Mouse (Mus musculus) 416B (cell line): ENCODE results near the gene P4htm.

ENCODE experiments used
- DNase-seq: peaks from one replicate; pipeline ENCODE4 v3.0.0; 2011; ENCODE audit warnings: low read depth

The P4htm gene

DNA sequence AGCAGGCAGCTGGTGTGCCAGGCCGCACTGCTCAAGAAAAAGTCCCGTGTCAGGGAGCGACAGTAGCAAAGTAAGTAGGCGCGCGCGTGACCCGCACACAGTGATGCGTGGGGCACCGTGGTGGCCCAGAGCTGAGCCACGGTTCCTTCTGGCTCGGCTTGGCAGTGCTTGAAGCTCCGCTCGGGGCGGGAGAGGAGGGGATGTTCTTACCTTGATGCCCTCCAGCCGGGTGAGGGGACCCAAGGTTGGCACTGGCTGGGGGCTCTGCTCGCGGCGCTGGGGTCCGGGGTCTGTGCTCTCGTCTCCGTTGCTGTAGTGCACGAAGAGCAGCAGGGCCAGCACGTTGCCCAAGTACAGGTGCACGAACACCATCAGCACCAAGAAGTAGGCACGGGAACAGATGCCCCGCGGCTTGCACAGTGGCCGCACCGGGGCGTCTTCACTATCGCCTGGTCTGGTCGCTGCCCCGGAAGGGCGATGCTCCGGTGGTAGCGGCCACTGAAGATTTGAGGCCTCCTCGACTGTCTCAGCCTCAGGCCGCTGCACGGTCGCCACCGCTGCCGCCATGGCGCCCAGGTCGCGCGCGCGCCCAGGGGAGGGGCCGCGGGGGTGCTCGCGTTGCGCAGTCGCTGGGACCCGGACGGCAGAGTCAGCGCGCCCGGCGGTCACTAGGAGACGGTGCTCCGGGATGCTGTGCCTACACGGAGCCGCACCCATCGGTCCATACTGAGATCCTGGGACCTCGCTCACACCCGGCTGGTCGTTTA lies at the start of gene P4htm:
Gene P4htm (minus strand): TSS at position 670 of the 767 bp plus-strand sequence.
- DNase-seq = no peak

DNA sequence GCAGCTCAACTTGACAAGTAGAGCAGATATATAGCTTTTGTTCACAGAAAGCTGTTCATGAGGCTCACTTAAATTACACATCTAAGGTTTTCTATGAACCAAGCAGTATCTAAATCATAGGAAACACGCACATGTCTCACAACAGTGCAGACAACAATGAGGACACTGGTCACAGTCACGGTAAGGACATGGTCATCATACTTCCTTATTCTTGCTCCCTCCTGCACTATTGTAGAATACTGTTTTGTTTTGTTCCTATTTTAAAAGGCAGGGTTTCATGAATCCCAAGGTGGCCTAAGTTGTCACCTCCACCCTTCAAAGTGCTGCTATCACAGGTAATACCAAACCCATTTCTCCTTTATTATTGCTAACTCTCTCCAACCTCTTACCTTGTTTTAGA lies 42.4 kb upstream of the P4htm start:
- no peak for DNase-seq

DNA sequence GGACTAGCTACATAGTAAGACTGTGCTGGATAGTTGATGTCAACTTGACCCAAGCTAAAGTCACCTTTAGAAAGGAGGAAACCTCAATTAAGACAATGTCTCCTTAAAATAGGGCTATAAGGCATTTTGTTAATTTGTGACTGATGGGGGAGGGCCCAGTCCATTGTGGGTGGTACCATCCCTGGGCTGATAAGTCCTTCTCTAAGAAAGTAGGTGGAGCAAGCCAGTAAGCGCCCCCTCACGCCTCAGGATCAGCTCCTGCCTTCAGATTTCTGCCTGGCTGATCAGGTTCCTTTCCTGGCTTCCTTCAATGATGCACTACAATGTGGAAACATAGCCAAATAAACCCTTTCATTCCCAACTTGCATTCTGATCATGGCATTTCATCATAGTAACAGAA lies 37.9 kb upstream of the P4htm start:
- no peak for DNase-seq

DNA sequence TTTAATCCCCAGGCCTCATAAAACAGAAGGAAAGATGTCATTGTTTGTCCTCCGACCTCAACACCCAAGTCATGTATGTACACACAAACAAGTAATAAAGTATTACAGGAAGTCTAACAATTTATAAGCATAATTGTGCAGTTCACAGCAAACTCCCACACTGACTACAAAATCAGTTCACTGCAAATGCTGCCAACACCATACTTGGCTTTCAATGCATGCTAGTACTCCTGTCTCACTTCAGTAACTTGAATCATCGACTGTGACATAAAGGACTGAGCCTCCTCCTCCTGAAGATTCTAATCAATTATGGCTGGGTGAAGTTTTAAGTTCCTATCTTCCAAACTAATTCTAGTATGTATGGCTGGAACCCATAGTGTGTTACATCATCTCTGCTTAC lies 36.4 kb upstream of the P4htm start:
- DNase-seq = no peak

DNA sequence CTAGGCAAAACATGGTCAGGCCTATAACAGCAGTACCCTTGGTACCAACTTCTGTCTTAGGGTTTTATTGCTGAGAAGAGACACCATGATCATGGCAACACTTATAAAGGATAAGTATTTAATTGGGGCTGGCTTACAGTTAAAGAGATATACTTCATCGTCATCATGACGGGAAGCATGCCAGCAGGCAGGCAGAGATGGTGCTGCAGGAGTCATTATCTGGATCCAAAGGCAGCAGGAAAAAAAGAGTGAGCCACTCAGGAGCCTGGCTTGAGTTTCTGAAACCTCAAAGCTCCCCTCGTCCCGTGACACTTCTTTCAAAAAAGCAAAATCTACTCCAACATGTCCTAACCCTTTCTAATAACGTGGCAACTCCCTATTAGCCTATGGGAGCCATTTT lies 34.9 kb upstream of the P4htm start:
- no peak for DNase-seq

DNA sequence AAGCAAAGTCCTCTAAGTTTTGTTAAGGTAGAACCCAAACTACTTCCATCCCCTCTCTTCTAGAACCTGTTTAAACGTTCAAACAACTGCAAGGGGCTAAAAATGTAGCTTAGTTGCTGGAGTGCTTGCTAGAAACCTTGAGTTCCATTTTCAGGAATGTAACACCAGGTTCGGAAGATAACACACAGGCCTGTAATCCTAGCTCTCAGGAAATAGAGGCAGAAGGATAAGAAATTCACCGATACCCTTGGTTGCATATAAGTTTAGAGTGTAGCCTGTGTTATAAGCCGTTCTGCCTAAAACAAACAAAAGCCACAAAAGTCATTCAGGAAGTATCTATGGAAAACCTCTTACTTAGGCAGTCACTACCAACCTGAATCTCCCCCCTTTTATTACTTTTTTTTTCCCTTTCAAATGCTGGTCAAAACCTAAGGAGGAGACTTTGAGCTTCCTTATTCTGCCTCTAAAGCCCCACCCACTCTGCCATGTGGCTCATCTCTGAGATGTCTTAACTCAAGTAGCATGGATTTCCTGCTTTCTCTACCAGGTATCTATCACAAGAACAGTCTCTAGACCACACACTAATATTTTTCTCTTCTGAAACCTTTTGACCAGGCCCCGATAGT lies 34.3 kb upstream of the P4htm start:
- DNase-seq = peak; percentile 55

DNA sequence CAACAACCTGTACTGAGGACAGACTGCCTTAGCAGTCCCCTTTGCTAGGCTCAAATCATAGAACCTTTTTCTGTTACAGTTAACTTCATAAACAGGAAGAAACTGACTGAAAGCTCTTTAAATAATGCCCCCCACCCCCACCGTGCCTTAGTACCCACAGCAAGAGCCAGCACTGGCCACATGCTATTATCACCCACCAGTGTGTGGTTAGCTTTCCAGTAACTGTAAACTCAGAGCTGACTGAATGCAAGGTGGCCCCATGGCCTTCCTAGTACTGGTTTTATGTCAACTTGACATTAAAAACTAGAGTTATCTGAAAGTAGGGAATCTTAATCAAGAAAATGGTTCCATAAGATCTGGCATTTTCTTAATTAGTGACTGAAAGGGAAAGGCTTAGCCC lies 33.2 kb upstream of the P4htm start:
- DNase-seq = peak; percentile 59

DNA sequence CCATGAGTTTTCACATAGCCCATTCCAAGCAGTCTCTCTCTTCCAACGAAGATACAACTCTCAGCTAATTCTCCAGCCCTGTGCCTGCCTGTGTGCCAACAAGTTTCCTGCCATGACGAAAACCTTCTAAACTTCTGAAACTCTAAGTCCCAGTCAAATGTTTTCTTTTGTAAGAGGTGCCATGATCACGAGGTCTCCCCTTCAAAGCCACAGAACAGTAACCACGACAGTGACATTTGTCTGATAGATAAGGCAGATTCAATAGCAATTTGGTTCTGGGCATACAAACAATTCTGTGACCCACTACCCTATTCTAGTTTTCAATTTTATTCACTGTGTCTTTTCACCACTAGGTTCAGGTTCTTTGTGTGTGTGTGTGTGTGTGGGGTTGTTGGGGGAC lies 30.7 kb upstream of the P4htm start:
- peak; percentile 59 for DNase-seq

DNA sequence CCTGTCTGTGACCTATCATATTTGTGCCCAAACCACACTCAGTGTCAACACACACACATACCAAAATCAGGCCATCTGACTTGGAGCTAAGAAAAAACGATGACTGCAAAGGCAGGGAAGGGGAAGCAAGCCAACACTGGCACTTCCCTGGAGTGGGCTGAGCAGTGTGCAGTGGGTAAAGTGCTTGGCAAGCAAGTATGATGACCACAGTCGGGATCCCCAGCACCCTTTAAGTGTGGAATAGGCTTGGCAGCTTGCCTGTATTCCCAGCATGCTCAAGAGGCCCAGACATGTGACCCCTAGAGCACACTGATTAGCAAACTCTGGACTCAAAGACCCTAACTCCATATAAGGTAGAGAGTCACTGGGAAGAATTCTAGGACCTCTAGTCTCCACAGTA lies 29.0 kb upstream of the P4htm start:
- DNase-seq = no peak

DNA sequence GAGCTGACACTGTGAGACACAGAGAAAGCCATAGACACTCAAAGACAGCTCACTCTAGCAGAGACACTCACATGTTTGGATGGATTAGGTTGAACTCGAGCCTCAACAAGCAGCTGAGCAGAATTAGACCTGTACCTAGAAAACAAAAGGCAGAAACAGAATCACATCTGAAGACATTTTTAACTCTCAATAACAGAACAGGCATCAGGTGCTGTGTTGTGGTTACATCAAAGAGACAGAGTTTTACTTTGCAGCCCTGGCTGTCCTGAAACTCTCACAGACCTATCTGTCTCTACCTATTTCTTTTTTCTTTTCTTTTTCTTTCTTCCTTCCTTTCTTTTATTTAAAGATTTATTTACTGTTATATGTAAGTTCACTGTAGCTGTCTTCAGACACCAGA lies 19.8 kb upstream of the P4htm start:
- DNase-seq = no peak

DNA sequence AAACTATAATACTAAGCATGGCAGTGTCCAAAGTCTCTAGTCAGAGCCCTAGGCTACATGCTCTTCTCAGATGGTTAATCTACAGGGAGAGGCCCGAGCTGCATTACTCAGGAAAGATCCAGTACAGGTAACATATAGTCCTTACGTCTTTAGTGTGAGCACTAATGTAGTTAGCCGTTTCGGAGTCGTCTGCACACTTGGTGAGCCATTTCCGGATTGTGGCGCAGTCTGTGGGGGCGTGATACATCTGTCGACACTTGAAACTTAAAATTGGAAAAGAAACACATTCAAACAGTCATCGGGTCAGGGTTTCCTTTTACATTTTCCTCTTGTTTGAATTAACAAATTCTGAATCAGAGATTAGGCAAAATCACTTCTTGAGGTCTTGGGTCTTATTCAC lies 14.0 kb upstream of the P4htm start:
- DNase-seq = no peak

DNA sequence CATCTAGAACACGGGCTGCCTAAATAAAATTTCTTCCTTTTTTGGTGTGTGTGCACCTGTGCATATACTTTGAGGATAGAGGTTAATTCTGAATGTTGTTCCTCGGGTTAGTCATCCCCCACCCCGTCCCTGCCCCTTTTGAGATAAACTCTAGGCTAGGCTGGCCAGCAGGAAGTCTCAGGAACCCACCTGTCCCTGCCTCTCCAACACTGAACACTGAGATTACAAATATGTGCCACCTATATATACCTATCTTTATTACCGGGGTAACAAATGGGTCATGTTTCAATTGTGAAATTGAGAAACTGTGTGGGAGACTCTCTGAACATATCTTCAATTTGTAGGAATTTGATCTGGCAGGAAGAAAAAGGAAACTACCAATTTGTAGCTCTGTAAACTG lies 11.4 kb upstream of the P4htm start:
- DNase-seq = no peak

DNA sequence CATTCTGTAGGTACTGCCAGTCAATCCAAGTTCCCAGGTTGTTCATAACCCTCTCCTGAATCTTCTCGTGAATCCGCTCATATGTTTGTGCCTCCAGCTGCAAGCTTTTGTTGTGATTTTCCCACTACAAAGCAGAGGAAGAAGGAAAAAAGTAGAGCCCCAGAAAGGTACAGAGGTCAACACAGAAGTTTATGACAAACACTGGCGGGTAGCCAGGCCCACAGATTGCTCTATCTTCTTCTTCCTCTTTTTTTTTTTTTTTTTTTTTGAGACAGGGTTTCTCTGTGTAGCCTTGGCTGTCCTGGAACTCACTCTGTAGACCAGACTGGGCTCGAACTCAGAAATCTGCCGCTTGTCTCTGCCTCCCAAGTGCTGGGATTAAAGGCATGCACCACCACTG lies 10.5 kb upstream of the P4htm start:
- peak; percentile 56 for DNase-seq

DNA sequence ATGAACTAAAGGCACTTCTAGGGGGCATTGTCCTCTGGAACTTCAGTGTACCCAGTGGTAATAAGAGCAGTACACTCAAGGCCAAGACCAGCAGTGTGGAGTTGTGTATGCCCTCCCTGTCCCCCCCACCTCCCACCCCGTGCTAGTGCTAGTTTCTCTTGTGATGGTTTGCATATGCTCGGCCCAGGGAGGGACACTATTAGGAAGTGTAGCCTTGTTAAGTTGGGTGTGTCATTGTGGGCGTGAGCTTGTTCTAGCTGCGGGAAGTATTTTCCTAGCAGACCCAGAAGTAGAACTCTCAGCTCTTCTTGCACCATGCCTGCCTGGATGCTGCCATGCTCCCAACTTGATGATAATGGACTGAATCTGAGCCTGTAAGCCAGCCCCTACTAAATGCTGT lies 4.5 kb upstream of the P4htm start:
- DNase-seq = no peak

DNA sequence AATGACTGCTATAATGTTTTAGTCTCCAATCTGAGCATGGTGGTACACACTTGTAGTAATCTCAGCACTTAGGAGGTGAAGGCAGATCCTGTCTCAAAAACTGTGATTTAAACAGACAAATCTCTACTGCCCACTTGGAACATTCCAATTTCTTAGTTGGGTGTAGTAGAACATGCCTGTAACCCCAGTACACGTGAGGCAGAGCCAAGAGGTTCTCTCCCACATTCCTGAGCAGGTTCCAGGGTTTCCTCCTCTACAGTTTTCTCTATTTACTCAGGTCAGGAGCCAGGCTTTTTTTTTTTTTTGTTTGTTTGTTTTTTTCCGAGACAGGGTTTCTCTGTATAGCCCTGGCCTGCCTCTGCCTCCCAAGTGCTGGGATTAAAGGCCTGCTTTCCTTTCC lies 2.5 kb upstream of the P4htm start:
- DNase-seq = no peak

DNA sequence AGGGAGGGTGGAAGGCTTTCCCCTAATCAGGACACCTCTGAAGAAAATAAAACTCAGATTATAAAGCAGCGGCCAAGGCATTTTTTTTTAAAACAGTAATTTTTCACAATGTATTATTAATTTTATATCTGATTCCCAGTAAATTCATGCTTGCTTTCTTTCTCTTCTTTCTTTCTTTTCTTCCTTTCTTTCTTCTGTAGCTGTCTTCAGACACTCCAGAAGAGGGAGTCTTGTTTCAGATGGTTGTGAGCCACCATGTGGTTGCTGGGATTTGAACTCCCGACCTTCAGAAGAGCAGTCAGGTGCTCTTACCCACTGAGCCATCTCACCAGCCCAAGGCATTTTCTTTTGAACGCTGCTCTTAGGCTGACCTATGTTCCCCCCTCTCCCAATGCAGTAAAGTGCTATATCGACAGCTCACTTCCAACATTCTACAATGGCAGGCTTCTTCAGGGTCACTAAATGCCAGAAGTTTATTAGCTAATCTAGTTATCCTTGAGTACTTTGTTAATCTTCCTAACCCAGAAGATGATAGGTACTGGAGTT lies 1.6 kb upstream of the P4htm start:
- no peak for DNase-seq

DNA sequence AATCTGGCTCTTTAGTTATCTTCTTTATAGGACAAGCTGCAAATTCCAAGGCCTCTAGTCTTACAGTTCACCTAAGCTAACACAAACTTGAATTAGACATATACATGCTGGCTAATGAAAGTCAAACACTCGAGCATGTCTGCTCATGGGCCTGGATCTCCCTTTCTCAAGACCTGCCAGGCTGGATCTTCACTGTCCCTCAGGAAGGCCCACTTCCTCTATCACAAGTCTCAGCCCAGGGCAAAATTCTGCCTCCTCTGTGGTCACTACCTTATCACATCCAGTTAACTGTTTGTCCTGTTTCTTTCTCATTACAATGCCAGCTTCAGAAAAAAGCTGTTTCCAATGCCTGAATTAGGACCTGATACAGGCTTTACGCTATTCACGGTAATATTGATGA lies 3.1 kb downstream of the P4htm start:
- DNase-seq = no peak

DNA sequence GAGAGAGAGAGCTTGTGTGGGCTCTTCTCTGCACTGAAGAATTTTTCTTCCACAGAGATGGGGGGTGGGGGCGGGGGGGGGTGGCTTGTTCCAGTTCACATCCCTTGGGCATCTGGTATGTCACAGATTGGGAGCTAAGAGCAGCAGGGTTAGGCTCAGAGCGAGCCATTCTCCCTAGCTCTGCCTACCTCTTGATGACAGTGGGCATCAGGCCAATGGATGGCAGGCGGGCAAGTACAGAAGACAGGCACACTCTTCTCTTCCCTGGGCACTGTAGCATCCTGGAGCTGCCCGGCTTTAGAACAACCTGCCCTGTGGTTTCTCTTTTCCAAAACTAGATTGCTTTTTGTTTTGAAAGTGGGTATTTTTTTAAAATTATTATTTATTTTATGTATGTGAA lies 6.0 kb downstream of the P4htm start:
- no peak for DNase-seq

DNA sequence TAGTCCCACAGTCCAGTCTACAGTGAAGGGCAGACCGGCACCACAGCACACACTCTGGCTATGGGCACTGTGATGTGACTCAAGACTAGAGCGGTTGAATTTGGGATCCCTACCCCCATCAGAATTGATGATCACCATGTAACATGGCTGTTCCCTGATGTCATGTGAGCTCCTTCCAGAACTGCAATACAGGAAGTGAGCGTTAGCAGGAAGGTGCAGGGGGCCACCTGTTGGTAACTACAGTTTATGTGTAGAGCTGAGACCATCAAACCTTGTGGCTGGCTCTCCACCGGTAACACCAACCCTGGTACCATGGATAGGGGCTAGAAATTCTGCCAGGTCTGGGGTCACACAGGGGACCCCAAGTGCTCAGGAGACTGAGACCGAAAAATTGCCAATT lies 8.2 kb downstream of the P4htm start:
- DNase-seq = peak; percentile 59

DNA sequence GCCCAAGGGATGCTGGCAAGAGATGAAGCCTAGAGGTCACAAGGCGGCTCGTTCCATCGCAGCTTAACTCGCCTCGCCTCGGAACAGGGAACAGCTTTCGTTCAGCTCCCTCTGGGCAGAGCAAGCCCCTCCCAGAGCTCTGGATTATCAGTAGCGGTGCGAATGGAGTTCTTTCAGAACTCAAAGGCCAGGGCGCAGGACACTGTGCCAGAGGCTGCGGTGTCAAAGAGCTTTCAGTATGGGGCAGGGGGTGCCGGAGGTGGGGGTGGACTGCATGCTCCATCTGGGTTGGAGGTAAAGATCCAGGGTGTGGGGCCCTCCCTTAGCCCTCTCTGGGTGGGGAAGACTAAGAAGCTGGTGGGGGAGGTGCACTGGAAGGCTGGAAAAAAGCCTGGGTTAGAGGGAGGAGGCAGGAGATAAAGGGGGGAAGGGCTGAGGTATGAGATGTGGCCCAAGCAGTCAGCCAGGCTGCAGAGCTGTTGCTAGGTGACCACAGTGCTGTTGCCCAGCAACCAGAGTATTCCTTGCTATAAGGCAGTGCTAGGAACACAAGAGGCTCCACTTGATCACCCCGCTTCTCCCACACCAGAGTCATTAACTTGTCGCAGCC lies 9.8 kb downstream of the P4htm start:
- no peak for DNase-seq

DNA sequence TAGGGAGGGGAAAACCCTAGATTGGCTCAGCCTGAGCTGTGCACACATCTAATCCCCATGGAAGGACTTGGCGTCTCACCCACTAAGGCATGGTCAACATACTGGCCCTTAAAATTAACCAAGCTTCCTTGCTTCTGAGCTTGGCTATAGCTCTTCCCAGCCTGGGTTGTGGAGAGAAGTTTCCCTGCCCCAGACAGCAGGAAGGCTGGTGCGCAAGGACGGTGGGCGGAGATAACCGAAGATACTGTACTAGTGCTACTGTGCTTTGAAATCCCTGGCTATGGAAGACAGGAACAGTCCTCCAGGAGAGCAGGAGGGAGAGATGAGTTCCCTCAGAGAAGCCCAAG lies 18.1 kb downstream of the P4htm start:
- DNase-seq = no peak

DNA sequence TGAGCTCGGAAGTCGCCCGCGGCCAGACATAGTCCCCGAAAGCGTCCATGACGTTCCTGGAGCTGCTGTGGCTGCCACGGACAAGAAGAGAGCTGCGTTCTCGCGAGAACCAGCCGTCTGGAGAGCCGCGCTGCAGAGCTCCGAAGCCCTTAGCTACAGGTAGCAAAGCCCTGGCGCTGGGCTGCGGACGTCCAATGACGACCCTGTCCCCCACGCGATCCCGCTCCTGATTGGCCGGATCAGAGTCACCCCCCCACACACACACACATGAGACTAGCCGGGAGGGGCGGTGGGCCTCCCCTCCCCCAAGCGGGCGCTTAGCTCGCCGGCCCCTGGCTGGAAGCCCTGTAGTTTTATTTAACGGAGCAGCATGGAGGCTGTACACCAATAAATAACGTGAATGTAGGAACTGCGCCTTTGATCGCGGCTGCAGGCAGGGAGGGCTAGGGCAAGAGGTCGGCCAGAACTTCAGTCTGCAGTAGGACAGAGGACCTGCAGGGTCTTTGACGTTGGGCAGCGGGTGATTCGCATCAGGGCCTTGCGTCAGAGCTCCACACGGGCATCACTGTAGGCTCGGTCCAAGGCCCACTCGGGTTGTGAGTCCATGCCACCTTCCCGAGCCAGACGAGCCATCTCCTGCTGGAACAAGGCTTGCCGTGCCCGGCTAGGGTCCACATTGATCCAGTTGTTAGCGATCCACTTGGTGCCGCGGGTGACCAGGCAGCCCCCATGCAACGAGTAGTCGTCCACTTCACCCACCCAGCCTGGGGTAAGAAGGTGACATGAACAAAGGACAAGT lies 18.7 kb downstream of the P4htm start, which contains the start of gene Wdr6:
Gene Wdr6 (minus strand): TSS at position 195 of the 799 bp plus-strand sequence.
- DNase-seq = peak; percentile 98
